Mouse (Mus musculus): ENCODE results near the gene Olfr672.

GRCm38 (mm10) chr7:104962520-104962919 lies 39.3 kb downstream of the Olfr672 start, which contains the start of gene Olfr670:
- no peak for TF ChIP-seq CTCF (IDR thresholded peaks at IDR 0.05; ENCODE audit: extremely low read depth, insufficient read depth, insufficient read length, insufficient replicate concordance)
- no peak for TF ChIP-seq POLR2A (IDR thresholded peaks at IDR 0.05; ENCODE audit: low read depth, low read length)
